Mouse (Mus musculus) skeletal muscle tissue, adult 2 months (tissue): ENCODE measurements around the gene Arcn1.
A peak's percentile ranks its signal among the peaks of the same experiment; 100 is the strongest.

Experiments used
- DNase-seq: peaks from one replicate; pipeline ENCODE4 v3.0.0-alpha.2; 2012; ENCODE audit warnings: low read depth, low spot score

The Arcn1 gene

GRCm38 (mm10) chr9:44745371-44745770, 22.3 kb downstream of the Arcn1 start:
- no peak for DNase-seq

DNA sequence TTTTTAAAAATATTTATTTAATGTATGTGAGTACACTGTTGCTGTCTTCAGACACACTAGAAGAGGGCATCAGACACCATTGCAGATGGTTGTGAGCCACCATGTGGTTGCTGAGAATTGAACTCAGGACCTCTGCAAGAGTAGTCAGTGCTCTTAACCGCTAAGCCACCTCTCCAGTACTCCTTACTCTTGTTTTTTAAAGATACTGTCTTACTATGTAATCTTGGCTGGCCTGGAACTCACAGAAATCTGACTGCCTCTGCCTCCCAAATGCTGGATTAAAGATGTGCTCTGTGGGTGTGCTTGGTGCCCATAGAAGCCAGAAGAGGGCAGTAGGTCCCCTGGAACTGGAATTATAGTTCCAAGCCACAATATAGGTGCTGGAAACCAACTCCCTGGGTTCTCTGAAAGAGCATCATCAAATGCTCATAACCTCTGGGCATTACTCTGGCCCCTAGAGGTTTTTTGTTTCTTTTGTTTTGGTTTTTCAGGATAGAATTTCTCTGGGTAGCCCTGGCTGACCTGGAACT, 26.9 kb downstream of the Arcn1 start:
- no peak for DNase-seq

- DNase-seq: peak; percentile 90
Measured at GRCm38 (mm10) chr9:44737240-44737949, 30.2 kb downstream of the Arcn1 start.

GRCm38 (mm10) chr9:44736301-44736700, 31.3 kb downstream of the Arcn1 start:
- no peak for DNase-seq

DNA sequence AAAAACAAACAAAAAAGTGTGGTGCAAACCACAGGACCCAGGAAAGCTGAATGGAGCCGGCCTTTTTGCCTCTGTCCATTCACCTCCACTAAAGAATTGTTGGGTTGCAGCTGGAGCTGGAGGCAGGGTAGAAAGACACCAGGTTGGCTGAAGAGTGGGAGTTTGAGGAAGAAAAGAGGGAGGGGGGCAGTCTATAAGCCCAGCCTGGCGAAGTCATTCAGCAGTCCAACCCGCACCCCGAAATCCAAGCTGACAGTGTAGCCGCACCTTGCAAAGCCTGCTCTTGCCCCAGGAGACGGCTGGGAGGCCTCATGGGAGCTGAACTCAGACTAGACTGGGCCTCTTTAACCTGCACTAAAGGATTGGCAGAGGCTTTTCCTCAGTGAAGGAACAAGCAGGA, 31.8 kb downstream of the Arcn1 start:
- no peak for DNase-seq

GRCm38 (mm10) chr9:44734524-44735494, 32.8 kb downstream of the Arcn1 start, which contains the start of gene Phldb1:
Phldb1 (minus strand) TSS chr9:44735198.
- DNase-seq: peak; percentile 78

DNA sequence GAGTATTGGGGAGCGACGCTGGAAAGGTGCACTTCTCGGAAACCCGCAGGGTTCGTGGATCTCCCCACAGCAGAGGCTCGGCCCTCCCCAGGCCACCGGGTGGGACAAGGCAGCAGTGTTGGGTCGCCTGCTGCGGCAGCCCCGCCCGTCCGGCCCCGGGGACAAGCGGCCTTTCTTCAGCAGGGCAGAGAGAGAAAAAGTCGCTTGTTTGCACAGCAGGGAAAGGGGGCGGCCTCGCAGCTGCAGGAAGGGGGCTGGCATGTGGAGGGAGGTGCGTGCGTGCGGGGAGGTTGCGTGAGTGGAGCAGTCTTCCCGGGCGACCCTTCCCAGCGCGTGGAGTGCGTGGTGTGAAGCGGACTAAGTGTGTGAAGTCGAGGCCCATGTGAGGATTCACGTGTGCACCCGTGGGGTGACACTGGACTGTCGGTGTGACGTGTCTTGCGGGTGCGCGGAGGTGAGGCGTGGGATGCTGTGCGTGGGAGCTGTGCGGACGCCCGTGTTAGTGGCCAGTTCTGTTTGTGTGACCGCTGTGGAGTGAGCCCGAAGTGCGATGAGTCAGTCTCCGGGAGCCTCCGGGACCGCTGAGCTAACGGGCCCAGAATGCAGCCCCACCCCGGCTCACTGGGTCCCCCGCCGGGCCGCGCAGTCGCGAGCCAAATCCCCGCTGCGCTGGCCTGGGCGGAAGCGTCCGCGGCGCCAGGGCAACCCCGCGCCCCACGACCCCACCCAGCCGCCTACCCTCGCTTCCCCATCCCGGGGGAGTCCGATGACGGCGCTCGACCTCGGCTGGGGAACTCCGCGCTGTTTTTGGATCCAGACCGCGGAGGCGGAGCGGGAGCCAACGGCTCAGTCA, 33.7 kb downstream of the Arcn1 start:
- DNase-seq: peak; percentile 74

- no peak for DNase-seq
Measured at GRCm38 (mm10) chr9:44732921-44733530, 34.6 kb downstream of the Arcn1 start.

DNA sequence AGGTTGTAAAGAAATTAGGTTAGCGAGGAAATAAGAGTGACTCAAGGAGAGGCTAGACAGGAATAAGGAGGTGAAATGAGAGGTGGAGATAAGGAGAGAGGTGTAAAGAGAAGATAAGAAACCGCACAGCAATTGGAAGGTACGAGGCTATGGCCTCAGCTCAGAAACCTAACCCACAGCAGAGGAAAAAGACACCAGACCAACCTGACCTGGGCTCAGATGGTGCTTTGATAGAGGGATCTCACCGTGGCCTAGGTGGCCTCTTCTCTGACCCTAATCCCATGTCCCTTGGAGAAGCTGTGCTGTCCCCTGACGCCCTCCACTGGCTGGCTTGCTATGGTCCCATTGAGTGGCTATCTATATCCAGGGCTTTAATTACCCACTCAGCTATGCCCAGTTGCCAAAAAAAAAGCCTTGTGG, 35.5 kb downstream of the Arcn1 start:
- no peak for DNase-seq

- no peak for DNase-seq
Measured at GRCm38 (mm10) chr9:44727441-44727840, 40.2 kb downstream of the Arcn1 start.

GRCm38 (mm10) chr9:44726431-44727146, 41.1 kb downstream of the Arcn1 start:
- DNase-seq: no peak

DNA sequence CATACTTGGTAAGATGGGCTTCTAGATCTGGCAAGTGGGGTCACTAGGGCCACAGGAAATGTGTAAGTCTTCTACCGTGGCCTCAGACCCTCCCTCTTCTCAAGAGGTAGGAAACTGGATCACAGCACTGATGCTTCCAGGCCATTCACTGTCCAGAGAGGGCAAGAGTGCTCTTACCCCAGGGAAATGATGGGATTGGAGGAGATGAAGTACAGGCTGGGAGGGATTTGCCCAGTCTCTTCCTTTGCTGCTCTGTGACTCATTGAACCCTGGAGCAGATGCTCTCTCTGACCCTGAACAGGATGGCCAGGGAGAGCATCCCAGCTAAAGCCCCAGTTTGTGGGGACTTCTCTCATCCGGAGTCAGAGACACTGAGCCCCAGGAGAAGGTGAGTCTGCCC, 43.0 kb downstream of the Arcn1 start:
- DNase-seq: no peak

DNA sequence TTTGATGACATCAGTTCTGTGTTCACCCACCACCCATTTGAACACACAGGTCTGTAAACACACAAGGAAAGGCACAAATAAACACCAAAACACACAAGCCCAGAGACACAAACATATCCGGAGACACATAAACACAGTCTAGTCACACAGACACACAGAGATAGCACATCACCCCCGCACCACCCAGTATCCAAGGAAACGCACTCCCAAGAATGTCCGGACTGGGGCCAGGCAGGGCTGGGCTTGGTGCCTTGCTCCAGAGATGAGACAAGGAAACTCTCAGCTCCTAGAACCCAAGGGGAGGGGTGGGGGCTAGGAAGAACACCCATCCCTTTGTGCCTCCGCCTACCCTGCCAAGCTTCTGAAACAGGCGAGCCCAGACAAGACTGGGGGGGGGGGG, 43.4 kb downstream of the Arcn1 start:
- DNase-seq: peak; percentile 54

DNA sequence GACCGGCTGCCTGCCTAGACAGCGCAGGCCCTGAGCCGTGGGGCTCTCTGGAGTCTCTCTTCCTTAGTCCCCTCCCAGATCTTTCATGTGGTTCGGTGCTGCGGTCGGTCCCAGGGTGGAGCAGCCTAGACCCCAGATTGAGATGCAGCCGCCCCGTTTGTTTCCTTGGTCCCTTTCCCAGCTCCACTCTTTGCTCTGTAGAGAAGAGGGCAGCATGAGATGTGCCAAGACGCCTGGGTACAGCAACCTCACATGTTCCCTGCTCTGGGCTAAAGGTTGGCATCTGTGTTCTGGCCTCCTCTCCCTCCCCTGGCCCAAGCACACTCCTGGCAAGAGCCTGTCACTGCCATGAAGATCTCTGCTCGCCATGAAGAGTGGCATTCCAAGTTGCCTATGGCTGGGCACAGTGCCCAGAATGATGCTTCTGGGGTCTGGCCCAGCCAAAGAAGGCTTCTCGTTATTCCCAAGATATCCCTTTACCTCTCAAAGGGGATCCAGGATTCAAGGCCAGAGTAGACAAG, 44.1 kb downstream of the Arcn1 start:
- no peak for DNase-seq

DNA sequence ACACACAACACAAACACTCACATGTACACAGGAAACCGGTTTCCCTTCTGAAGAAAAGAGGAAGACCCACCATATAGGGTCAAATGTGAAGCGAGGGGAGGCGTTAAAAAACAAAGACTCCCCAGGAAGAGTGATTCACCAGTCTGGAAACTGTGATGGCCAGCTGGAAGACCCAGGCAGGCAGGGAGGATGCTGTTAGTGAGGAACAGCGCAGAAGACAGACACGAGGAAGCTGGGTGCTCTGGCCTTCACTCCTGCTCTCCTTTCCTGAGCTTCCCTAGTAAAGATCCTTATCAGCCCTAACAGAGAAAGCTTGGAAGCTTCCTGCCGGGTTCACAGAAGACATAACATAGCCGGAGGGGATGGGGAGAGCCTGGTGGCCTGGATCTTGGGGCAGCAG, 44.6 kb downstream of the Arcn1 start:
- no peak for DNase-seq

- no peak for DNase-seq
Measured at GRCm38 (mm10) chr9:44722575-44722974, 45.1 kb downstream of the Arcn1 start.

GRCm38 (mm10) chr9:44721877-44722186, 45.8 kb downstream of the Arcn1 start:
- DNase-seq: no peak

DNA sequence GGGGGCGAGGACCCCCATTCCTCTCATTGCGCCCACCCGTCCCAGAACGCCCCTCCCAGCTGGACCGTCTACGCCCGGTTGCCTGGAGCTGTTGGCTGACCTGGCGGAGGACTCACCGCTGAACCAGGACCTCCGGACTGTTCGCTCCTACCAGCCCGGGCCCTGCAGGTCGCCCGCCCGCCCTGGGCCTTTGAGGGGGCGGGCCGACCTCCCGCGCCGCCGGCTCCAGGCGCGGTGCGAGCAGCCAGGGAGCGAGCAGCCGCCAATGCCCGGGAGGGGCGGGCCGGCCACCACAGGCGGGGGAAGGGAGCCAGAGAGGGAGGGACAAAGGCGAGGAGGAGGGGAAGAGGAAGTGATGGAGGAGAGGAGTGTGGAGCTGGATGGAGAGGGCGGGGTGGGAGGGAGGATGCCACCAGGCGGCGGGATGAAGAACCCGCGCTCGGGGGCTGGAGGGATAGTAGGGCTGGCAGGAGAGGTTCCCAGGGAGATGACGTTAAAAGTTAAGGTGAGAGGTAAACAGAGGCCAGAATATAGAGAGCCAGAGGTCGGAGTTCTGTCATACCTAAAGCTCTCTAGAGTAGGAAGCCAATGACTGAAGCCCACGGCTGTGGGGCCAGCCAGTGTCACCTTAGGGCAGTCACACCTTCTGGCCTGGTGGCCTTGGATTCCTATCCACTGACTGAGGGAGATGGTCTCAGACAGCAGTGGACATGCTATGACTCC, 46.3 kb downstream of the Arcn1 start:
- DNase-seq: peak; percentile 80

GRCm38 (mm10) chr9:44720358-44721153, 47.1 kb downstream of the Arcn1 start:
- DNase-seq: no peak
